Mouse (Mus musculus) embryo, embryonic 11.5 days (tissue): Measurements from ENCODE around the gene Bid.
"Not testable (repeated sequence)": the region's sequence is repeated elsewhere in the genome, so short reads cannot be mapped to it uniquely, and the experiment has no call there.

Source experiments
- DNase-seq: peaks from one replicate; pipeline ENCODE4 v3.0.0-alpha.2; 2012; ENCODE audit warnings: low read depth, low spot score

Gene Bid

DNA sequence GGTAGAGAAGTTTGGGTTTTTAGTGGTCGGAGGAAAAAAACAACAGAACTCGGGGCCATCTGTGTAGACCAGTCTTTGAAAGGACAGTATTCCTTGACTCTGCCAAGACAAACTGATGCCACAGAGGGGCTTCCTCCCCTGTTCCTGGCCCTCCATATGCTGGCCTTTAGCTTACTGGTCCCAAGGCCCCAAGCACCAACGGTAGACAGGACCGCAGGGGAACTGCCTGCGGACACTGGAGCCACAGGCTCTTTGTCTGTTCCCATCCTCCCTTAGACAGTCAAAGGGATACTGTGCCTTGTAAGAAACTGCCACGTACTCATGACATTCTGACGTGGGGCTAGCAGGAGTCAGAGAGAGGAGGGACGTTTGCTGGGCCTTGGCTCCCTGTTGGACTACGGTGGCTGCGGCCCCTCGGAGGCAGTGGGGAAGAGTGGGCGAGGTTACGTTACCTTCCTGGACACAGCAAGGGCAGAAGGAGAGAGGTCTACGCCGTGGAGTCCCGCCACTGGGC, 20.5 kb upstream of the Bid start:
- no peak for DNase-seq

- DNase-seq = no peak
These were observed 17.5 kb upstream of the Bid start for GRCm38 (mm10) chr6:120934176-120934575.

- DNase-seq = no peak
These were observed 17.0 kb upstream of the Bid start for GRCm38 (mm10) chr6:120933670-120934069.

GRCm38 (mm10) chr6:120932597-120932996, 15.9 kb upstream of the Bid start:
- no peak for DNase-seq

- DNase-seq = no peak
These were observed 14.0 kb upstream of the Bid start for GRCm38 (mm10) chr6:120930450-120931306.

GRCm38 (mm10) chr6:120929421-120929820, 12.8 kb upstream of the Bid start:
- no peak for DNase-seq

GRCm38 (mm10) chr6:120927765-120928164, 11.1 kb upstream of the Bid start:
- no peak for DNase-seq

DNA sequence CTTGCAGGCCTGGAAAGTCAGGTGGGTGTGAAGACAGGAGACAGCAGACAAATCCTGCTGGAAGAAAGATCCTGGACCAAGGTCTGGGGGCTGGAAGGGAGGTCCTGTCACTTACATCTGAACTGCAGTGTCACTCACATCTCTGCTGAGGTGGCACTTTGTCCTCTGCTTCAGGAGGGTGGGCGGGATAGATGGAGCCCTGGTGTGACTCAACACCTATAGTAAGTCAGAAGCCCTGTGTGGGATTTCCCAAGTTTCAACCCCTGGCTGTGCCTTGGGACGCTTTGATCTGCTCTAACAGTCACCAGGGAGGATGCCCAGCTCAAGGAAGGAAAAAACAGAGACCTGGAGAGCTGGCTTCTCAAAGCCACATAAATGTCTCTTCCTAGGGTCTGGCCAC, 10.2 kb upstream of the Bid start:
- DNase-seq = no peak

DNA sequence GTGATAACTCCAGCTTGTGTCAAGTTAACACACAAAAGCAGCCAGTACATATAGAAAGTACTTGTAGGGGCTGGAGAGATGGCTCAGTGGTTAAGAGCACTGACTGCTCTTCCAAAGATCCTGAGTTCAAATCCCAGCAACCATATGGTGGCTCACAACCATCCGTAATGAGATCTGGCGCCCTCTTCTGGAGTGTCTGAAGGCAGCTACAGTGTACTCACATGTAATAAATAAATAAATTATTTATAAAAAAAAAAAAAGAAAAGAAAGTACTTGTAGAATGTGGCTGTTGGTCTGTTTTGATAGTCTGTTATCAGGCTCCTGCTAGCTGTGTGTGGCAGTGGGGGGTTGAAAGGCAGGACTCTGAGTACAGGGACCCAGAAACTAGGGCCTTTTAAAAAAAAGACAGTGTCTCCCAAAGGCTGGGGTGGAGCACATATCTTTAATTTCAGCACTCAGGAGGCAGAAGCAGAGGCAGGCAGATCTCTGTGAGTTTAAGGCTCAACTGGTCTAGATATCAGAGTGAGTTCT, 8.2 kb upstream of the Bid start:
- DNase-seq = not testable (repeated sequence)

DNA sequence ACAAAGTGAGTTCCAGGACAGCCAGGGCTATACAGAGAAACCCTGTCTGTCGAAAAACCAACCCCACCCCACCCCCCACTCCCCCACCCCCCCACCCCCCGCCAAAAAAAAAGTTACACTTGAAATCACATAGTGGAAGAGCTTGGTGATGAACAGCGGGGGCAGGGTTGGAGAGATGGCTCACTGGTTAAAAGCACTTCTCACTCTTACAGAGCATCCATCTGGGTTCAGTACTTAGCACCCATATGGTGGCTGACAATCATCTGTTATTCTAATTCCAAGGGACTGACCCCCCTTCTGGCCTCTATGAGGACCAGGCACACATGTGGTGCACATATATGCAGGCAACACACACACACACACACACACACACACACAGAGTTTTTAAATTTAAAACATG, 1.3 kb upstream of the Bid start:
- no peak for DNase-seq

DNA sequence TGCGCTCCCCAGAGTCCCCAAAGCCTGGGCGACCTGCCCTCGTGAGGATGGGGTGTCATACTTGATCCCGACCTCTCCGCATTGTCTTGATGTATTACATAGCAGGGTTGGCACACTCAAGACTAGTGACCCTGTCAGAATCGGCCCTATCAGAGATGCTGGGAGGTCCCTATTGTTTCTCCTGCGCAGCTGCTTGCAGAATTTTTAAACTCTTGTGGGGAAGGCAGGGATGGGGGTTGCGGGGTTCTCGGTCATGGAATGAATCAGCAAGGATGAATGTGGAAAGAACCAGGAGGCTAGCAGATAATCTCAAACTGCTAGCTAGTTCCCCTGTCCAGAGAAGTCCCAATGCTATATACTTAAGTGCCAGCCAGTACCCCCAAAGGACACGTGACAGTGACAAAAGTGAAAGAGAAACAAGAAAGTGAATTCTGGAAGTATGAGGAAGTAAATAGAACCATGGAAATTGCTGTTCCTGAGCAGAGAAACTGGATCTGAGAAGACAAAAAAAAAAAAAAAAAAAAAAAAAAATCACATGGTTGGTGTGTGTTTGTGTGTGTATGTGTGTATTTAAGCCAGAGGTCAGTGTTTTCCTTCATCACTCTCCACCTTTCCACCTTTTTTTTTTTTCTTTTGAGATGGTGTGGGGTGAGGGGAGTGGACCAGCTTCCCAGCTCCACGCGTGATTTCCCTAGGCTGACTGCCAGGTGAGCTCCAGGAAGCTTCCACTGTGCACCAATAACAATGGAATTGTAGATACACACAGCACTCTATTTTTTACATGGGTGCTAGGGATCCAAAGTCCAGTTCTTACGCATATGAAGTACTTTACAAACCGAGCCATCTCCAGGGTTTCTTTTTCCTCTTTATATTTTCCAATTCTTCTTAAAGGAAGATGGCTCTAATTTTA, 574 bp upstream of the Bid start:
- not testable (repeated sequence) for DNase-seq

DNA sequence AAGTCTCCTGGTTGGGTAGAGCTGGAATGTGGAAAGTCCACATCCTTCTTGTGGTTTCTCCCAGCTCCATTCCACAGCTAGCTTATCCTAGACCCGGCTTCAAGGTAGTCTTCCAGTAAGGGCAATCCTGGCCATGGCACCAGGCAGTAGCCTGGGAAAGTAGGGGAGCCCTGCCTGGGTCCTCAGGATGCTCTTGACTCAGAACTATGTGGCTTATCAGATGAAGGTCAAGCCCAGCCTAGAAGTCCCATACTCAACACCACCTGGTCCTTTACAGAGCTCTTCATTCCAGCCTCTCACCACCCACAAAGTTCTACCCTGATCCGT, 1.0 kb downstream of the Bid start:
- no peak for DNase-seq

DNA sequence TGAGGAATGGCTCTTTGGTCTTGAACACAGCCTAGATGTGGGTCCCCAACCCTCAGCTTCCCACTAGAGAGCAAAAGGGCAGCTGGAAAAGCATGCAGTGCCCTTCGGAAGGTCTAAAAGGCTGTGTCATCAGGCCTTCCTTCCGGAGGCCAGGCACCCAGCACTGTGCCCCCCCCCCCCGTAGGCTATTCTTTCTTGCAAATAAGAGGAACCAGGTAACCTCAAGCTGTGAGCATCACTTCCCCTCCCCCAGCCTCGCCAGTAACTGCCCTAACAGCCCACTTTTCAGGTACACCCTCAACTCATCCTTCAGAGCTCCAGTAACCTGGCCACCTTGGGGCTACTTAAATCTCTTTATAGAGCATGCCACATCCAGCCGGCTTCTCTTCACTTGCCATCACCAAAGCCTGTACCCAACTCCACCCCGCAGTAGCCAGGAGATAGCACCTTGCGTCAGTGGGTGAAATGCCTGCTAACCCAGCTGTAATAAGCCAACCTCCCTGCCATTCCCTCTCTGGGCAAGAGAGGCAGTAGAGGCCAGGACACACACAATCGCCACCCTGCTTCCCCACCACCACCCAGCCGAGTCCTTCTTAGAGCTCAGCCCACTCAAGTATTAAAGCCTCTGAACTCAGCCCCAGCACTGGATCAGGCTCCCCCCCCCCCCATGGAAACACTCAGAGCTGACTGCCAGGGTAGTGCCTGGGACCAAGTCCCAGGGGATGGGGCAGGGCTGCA, 1.6 kb downstream of the Bid start:
- DNase-seq = no peak

DNA sequence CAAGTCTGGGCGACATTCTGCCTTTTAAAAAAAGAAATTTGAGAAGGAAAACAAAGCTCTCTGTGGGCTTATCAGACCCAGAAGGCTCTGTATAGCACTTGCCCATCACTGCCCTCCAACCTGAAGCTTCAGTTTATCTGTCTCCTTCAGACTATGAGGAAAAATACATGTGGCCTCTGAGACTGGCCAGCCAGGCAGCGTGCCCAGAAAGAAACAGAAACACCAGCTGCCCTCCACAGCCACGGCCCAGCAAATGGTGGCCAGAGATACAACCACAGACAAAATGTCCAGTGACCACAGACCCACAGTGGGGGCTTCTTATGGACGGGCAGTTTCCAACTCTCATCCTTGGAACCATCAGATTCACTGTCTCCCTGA, 2.1 kb downstream of the Bid start:
- no peak for DNase-seq

GRCm38 (mm10) chr6:120913783-120914182, 2.9 kb downstream of the Bid start:
- DNase-seq = no peak

DNA sequence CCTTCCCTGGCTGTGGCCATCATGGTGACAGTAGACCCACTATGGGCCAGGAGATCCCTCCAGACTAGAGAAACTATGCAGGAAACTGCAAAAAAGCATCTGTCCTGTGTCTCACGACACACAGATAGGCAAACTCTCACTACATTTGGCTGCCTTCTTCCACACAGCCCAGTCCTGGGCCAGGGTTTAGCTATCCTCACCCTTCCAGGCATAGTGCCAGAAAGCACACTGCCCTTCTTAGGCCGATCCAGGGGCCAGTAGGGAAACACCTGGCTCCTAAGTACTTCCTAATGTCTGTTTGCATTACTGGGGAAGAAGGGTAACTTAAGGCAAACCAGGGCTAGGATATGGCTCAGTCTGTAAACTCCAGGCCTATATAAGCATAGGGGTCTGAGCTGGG, 3.7 kb downstream of the Bid start:
- DNase-seq = no peak

DNA sequence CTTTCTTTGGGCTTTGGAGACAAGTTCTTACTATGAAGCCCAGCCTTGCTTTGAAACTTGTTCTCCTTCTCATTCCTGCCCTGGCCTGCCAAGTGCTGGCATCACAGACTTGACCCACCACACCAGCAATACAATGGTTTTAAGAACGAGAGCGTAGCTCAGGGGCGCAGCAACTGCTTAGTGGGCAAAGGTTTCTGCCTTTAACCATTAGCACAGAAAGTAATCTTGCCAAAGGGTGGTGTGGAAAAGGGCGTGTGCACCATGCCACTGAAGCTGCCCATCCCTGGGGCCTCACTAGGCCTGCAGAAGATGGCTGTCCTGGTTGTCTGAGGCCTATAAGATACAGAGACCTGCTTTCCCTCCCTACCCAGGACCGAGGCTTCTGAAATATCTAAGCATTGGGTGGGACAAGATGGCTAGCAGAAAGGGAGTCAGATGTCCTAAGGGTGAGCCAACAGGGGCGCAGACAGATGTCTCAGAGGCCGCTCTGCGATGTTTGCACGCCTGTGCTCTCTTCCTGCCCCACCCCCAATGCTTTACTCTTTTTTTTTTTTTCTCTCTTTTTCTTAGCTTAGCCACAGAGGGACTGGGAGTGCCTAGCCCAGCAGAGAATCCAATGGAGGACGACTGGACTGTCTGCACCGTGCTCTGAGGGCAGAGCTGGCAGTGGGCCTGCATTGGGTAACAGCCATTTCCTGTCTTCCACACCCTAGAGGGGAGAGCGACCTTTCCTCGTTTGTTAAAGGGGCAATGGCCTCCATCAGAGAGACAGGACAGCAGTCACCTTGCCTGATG, 5.2 kb downstream of the Bid start:
- DNase-seq = no peak

DNA sequence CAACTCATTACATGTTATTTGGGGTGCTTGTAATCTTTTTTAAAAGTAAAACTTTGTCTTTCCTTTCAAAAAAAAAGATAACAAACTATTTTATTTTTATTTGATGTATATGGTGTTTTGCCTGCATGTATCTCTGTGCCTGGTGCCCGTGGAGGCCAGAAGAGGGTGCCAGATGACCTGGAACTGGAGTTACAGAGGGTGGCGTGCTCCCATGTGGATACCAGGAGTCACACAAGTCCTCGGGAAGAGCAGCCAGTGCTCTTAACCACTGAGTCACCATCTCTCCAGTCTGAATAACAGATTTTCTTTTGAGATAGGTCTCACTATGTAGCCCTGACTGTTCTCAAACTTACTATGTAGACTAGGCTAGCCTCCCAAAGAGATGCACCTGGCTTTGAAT, 7.2 kb downstream of the Bid start:
- no peak for DNase-seq

DNA sequence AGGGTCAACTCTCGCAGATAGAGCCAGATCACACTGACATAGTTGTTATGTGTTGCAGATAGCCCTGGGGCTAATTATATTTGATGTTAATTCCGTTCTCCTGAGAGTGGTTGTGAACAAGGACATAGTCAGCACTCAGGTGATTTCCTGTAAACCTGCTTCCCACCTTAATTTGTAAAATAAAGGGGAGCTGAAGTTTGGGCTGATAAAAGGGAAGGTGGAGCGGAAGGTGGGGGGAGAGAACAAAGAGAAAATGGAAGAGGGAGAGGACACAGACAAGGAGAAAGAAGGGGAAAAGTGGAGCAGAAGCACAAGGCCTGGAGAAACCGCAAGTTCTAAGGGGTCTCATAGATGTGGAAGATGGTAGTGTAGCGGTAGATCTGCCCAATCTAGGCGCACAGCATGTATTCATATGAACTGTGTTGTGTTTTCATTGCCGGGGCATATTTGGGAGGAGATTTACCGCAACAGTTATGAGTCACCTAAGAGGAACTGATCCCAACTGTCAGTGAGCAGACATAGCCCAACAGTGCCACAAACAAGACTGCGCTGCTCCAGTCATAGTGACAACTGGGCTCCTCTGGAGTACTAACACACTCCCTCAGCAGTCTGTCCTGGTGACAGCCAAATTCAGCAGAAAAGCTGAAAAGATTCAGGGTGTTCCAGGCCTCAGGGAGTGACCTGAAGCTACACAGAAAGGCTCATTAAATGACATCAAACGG, 8.6 kb downstream of the Bid start:
- DNase-seq = not testable (repeated sequence)

DNA sequence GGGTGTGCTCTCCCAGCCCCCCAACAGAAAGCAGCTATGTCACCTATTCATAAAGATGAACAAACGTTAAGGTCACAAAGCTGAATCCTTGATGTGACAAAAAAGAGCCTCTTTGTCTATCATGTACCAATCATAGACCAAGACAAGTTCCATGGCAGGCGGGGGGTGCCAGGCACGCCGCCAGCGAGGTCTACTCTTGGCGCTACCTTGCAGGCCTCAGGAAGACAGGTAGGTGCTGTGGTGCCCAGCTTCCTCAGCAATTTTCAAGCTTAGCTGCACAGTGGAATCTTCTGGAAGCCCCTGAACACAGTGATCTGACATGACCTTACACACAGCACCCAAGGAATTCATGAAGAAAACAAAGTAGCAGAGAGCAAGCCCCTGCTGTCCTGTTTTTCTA, 10.1 kb downstream of the Bid start:
- no peak for DNase-seq
